Comparison of ENCODE assay signal across 8 mouse cellular contexts in the genomic region with DNA sequence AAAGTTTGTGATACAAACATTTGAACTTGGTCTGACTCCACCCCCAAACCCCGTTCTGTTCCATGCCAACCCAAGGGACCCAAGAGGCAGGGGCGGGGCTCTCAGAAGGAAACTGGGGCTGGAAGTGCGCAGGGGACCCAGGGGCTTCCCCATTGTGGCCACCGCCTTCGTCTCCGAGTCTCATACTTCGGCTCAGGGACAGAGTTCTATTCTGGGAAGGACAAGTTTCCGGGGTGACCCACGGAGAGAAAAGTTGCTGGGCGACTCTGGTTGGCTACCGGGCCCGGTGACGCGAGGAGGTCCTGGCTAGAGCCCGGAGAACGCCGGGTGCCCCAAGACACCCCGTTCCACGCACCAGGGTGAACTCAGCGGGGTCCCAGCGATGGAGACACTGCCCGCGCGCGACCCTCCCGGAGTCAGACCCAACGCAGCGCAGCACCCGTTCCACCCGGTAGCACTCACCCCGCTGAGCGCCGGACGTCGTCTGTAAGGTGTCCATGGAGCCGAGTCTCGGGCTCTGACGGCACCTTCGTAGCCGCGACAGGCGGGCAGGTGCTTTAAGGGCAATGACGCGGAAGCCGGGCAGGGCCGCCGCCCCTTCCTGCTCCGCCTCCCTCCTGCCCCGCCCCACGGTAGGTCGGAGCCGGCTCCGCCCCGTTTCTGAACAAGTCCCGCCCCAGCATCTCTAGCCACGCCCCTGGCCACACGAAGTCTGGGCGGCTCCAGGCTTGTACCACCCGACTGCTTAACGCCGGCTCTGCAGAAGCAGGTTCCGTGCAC. TPM values are rescaled to one million over a fixed set of nuclear protein-coding genes. Genes with fewer than 3 reads are reported as not detected.
A peak's percentile ranks its signal among the peaks of the same experiment; 100 is the strongest.
DNase-seq lines count a peak whose midpoint lies in the region; ATAC-seq and TF ChIP-seq lines count a peak whose summit lies in the region.

A gene (minus strand): TSS at position 536 of the 780 bp plus-strand sequence.

- peaks cover 36% of the 10 kb centered on the region for H3K4me1 ChIP-seq in intestine, embryonic 15.5 days (replicated peaks)
- peaks cover 34% of the 10 kb centered on the region for H3K4me1 ChIP-seq in limb, embryonic 15.5 days
- peaks cover 3% of the 10 kb centered on the region; the same call in 1 of the 2 replicates for H3K4me1 ChIP-seq in midbrain, embryonic 16.5 days (ENCODE audit: control insufficient read depth, insufficient read depth, low read length)

- DNase-seq in left cerebral cortex, adult 2 months (ENCODE audit: extremely low spot score in 1 of 2, low spot score in 2 of 2) = peak; percentile 73 to 77
- no peak for DNase-seq in left cerebral cortex, adult 8-10 months (ENCODE audit: low spot score in 2 of 2)
- DNase-seq in embryo, embryonic 10 days (ENCODE audit: low spot score) = peak; percentile 93
- DNase-seq in gastrocnemius, postnatal 36 days = peak; percentile 83 to 86
- peak; percentile 83 to 95 for DNase-seq in spleen, postnatal 10 days (ENCODE audit: low spot score in 2 of 2)

- peak within 1 kb of the TSS; percentile 94 for H3K4me2 ChIP-seq in intestine, embryonic 15.5 days (replicated peaks)
- H3K4me2 ChIP-seq in limb, embryonic 15.5 days = peak within 1 kb of the TSS; percentile 98
- peak within 1 kb of the TSS; percentile 96 for H3K4me2 ChIP-seq in midbrain, embryonic 16.5 days (ENCODE audit: low read length)

- peak; percentile 87 for ATAC-seq in intestine, embryonic 15.5 days
- peak; percentile 83 for ATAC-seq in limb, embryonic 15.5 days (ENCODE audit: insufficient number of reproducible peaks, low FRiP score, low TSS enrichment, low read depth)
- ATAC-seq in midbrain, embryonic 16.5 days = peak; percentile 79

- no peaks in the 10 kb centered on the region for H3K36me3 ChIP-seq in intestine, embryonic 15.5 days
- H3K36me3 ChIP-seq in limb, embryonic 15.5 days = no peaks in the 10 kb centered on the region
- no peaks in the 10 kb centered on the region for H3K36me3 ChIP-seq in midbrain, embryonic 16.5 days (ENCODE audit: control insufficient read depth, insufficient read depth, low read length)

- H3K9me3 ChIP-seq in intestine, embryonic 15.5 days = no peaks in the 10 kb centered on the region
- H3K9me3 ChIP-seq in limb, embryonic 15.5 days = no peaks in the 10 kb centered on the region
- H3K9me3 ChIP-seq in midbrain, embryonic 16.5 days (replicated peaks; ENCODE audit: control insufficient read depth, low read length, poor library complexity, severe bottlenecking) = no peaks in the 10 kb centered on the region

- peak within 1 kb of the TSS; percentile 71 for H3K27ac ChIP-seq in left cerebral cortex, adult 2 months
- peak within 1 kb of the TSS; percentile 69 for H3K27ac ChIP-seq in intestine, embryonic 15.5 days
- H3K27ac ChIP-seq in limb, embryonic 15.5 days = peak within 1 kb of the TSS; percentile 72
- no peak within 1 kb of the TSS for H3K27ac ChIP-seq in midbrain, embryonic 16.5 days (ENCODE audit: low read length)

- intact Hi-C loops in left cerebral cortex, adult 2 months (cut with DNase I) = no loop called here
- intact Hi-C loops in gastrocnemius, postnatal 36 days (cut with DNase I) = no loop called here

- H3K27me3 ChIP-seq in intestine, embryonic 15.5 days (replicated peaks) = no peaks in the 10 kb centered on the region
- H3K27me3 ChIP-seq in limb, embryonic 15.5 days = peaks cover 8% of the 10 kb centered on the region
- H3K27me3 ChIP-seq in midbrain, embryonic 16.5 days (ENCODE audit: control insufficient read depth, insufficient read depth, low read depth, low read length) = peaks cover 14% of the 10 kb centered on the region

- peak within 1 kb of the TSS; percentile 82 for H3K4me3 ChIP-seq in left cerebral cortex, adult 2 months
- H3K4me3 ChIP-seq in intestine, embryonic 15.5 days (replicated peaks) = peak within 1 kb of the TSS; percentile 64
- H3K4me3 ChIP-seq in limb, embryonic 15.5 days = peak within 1 kb of the TSS; percentile 76
- H3K4me3 ChIP-seq in midbrain, embryonic 16.5 days (ENCODE audit: low read depth, low read length) = peak within 1 kb of the TSS; percentile 57

- H3K9ac ChIP-seq in intestine, embryonic 15.5 days = peak within 1 kb of the TSS; percentile 49
- H3K9ac ChIP-seq in limb, embryonic 15.5 days = peak within 1 kb of the TSS; percentile 50
- H3K9ac ChIP-seq in midbrain, embryonic 16.5 days (ENCODE audit: low read depth, low read length) = peak within 1 kb of the TSS; percentile 69

- TF ChIP-seq CTCF in left cerebral cortex, adult 2 months (IDR thresholded peaks at IDR 0.05) = no peak

- WGBS in intestine, embryonic 15.5 days = 2% methylated on average over 62 of the region's 62 CpGs
- WGBS in limb, embryonic 15.5 days = 2% methylated on average over 62 of the region's 62 CpGs
- WGBS in midbrain, embryonic 16.5 days = 1% methylated on average over 61 of the region's 62 CpGs

RNA-seq across cellular contexts. Expression of the gene that starts here (rescaled TPM):
- under 1 TPM; 0.79 to 1.00 TPM for total RNA-seq in left cerebral cortex, adult 2 months (2021)
- total RNA-seq in left cerebral cortex, adult 8-10 months (2022) = 1 to 10 TPM in 3 of 4 experiments, under 1 TPM in 1; 0.57 to 2.9 (median 1.5) TPM
- 1 to 10 TPM; 1.9 to 3.0 TPM for total RNA-seq in gastrocnemius, postnatal 36 days (2021)
- polyA plus RNA-seq in intestine, embryonic 15.5 days (2015; fragmentation: Nextera tagmentation; extraction: Ambion mirVana) = 1.4 and 1.8 TPM in 2 replicates
- polyA plus RNA-seq in limb, embryonic 15.5 days (2015; fragmentation: Nextera tagmentation; extraction: Ambion mirVana) = 1.8 and 2.1 TPM in 2 replicates
- not detected in 2 replicates for polyA plus RNA-seq in midbrain, embryonic 16.5 days (2015; fragmentation: Nextera tagmentation; extraction: Ambion mirVana)

Comparison
In these comparisons a context has a peak if more than half of its experiments do, and no peak if none do; other contexts are left out.
1. Peak in DNase-seq, H3K4me3 ChIP-seq and H3K27ac ChIP-seq in left cerebral cortex, adult 2 months; RNA of the gene not detected or under 1 TPM.
2. Peak in ATAC-seq, H3K4me3 ChIP-seq, H3K9ac ChIP-seq and H3K4me2 ChIP-seq in midbrain, embryonic 16.5 days; RNA of the gene not detected or under 1 TPM.
3. DNase-seq: peak in embryo, embryonic 10 days (single experiment), gastrocnemius, postnatal 36 days (2 of 2) and spleen, postnatal 10 days (2 of 2); none in left cerebral cortex, adult 8-10 months (0 of 2).
4. Peak in every context shown above with its lines, with median percentiles within 50 percentile points of each other: H3K4me3 ChIP-seq, ATAC-seq, H3K4me2 ChIP-seq and H3K9ac ChIP-seq.